Mouse (Mus musculus) lung, postnatal 0 days (tissue): ENCODE results near the gene Gabpb1.

Experiments
- CTCF ChIP-seq: IDR thresholded peaks from 2 replicates; pipeline ENCODE4 v1.5.1; 2016; ENCODE audit warnings: antibody characterized with exemption, mild to moderate bottlenecking
- EP300 ChIP-seq: IDR thresholded peaks from 2 replicates; pipeline ENCODE4 v1.6.1; 2016; ENCODE audit warnings: antibody characterized with exemption, mild to moderate bottlenecking, control low read depth

DNA sequence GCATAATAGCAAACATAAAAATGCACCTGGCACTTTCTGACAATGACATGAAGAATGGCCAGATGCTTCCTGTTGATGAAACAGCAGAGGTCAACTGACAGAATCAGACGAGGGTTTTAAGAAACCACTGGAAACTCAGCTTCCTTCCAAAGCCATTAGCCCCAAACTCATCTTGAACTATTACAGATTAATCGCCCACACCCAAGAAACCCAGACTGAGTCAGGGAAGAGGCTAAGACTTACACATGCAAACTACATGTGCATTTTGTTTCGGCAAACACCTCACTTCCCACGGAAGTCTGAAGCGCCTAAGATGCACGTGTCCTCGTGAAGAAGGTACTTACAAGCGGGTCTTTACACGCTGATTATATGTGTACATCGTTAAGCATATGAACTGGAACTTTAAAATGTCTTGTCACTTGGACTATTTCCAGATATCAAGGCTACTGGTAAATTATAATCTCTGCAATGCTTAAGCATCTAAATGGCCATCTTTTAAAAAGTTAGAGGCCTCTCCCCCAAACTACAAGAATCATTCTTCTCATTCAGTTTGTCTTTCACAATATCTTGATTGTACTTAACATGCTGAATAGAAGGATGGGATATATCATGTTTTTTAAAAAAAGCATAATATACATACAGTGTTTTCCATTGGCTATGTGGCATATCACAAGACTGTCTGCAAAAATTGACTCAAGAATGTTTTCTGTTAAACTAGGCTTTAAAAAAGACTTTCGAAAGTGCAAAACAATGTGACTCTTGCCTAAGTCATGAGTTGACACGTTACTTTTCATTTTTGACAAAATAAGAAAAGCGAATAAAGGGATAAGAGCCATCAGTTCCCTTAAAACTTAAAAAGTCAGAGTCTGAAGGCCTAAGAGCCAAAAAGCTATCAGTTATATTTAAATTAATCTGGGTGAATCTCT lies 2.6 kb downstream of the Gabpb1 start:
- TF ChIP-seq CTCF (no peak), EP300 (no peak)
